Mouse (Mus musculus): ENCODE measurements at regions not wholly inside any gene's neighbourhood (a gene's known extent, or its start where the extent isn't known, plus 50 kb on each side); places are given as distances from the start of the nearest gene placed in this dataset.
A peak's percentile ranks its signal among the peaks of the same experiment; 100 is the strongest.
"Not testable (repeated sequence)": the region's sequence is repeated elsewhere in the genome, so short reads cannot be mapped to it uniquely, and the experiment has no call there.

- Histone ChIP-seq H3K36me3 (ENCODE audit: control insufficient read depth, insufficient read depth, low read length) (no peaks in the 10 kb centered on the region), H3K4me1 (replicated peaks; ENCODE audit: control insufficient read depth, insufficient read depth, low read length) (no peaks in the 10 kb centered on the region), H3K27me3 (ENCODE audit: control insufficient read depth, insufficient read depth, low read length) (no peaks in the 10 kb centered on the region), H3K4me3 (ENCODE audit: low read depth, low read length) (no peak overlapping the region), H3K4me2 (replicated peaks; ENCODE audit: low read depth, low read length) (no peak overlapping the region), H3K9ac (ENCODE audit: low read depth, low read length) (no peak overlapping the region), H3K9me3 (ENCODE audit: control insufficient read depth, low read length) (no peaks in the 10 kb centered on the region), H3K27ac (ENCODE audit: low read depth, low read length) (no peak overlapping the region)
- no peak for DNase-seq (ENCODE audit: low spot score)
- WGBS, result 88% methylated on average over 2 of the region's 2 CpGs
- ATAC-seq (ENCODE audit: low FRiP score), result no peak
These were observed 4763.5 kb upstream of the Gm7489 start for GRCm38 (mm10) chr15:49121202-49121601.

GRCm38 (mm10) chr15:49146430-49146829 is 4738.3 kb upstream of the Gm7489 start:
- Histone ChIP-seq H3K4me1 (replicated peaks; ENCODE audit: control insufficient read depth, insufficient read depth, low read length) (no peaks in the 10 kb centered on the region), H3K27me3 (ENCODE audit: control insufficient read depth, insufficient read depth, low read length) (no peaks in the 10 kb centered on the region), H3K36me3 (ENCODE audit: control insufficient read depth, insufficient read depth, low read length) (no peaks in the 10 kb centered on the region), H3K9me3 (ENCODE audit: control insufficient read depth, low read length) (no peaks in the 10 kb centered on the region), H3K4me3 (ENCODE audit: low read depth, low read length) (no peak overlapping the region), H3K9ac (ENCODE audit: low read depth, low read length) (no peak overlapping the region), H3K4me2 (replicated peaks; ENCODE audit: low read depth, low read length) (no peak overlapping the region), H3K27ac (ENCODE audit: low read depth, low read length) (no peak overlapping the region)
- DNase-seq (ENCODE audit: low spot score), result no peak
- no peak for ATAC-seq (ENCODE audit: low FRiP score)
- 78% methylated on average over 1 of the region's 1 CpGs for WGBS

GRCm38 (mm10) chr15:49151998-49152397 is 4732.7 kb upstream of the Gm7489 start:
- Histone ChIP-seq H3K27me3 (ENCODE audit: control insufficient read depth, insufficient read depth, low read length) (no peaks in the 10 kb centered on the region), H3K4me1 (replicated peaks; ENCODE audit: control insufficient read depth, insufficient read depth, low read length) (no peaks in the 10 kb centered on the region), H3K27ac (ENCODE audit: low read depth, low read length) (no peak overlapping the region), H3K36me3 (ENCODE audit: control insufficient read depth, insufficient read depth, low read length) (no peaks in the 10 kb centered on the region), H3K9me3 (ENCODE audit: control insufficient read depth, low read length) (no peaks in the 10 kb centered on the region), H3K4me3 (ENCODE audit: low read depth, low read length) (no peak overlapping the region), H3K4me2 (replicated peaks; ENCODE audit: low read depth, low read length) (no peak overlapping the region), H3K9ac (ENCODE audit: low read depth, low read length) (no peak overlapping the region)
- DNase-seq (ENCODE audit: low spot score) (no peak), ATAC-seq (ENCODE audit: low FRiP score) (no peak)

- H3K9me3 ChIP-seq (ENCODE audit: control insufficient read depth, low read length), result no peaks in the 10 kb centered on the region
- no peaks in the 10 kb centered on the region for H3K36me3 ChIP-seq (ENCODE audit: control insufficient read depth, insufficient read depth, low read length)
- no peaks in the 10 kb centered on the region for H3K4me1 ChIP-seq (replicated peaks; ENCODE audit: control insufficient read depth, insufficient read depth, low read length)
- 84% methylated on average over 5 of the region's 5 CpGs for WGBS
- H3K4me2 ChIP-seq (replicated peaks; ENCODE audit: low read depth, low read length), result no peak overlapping the region
- no peak overlapping the region for H3K27ac ChIP-seq (ENCODE audit: low read depth, low read length)
- H3K4me3 ChIP-seq (ENCODE audit: low read depth, low read length), result no peak overlapping the region
- DNase-seq (ENCODE audit: low spot score) (no peak), ATAC-seq (ENCODE audit: low FRiP score) (no peak)
- no peak overlapping the region for H3K9ac ChIP-seq (ENCODE audit: low read depth, low read length)
- no peaks in the 10 kb centered on the region for H3K27me3 ChIP-seq (ENCODE audit: control insufficient read depth, insufficient read depth, low read length)
These were observed 4730.7 kb upstream of the Gm7489 start for GRCm38 (mm10) chr15:49154026-49154425.

DNA sequence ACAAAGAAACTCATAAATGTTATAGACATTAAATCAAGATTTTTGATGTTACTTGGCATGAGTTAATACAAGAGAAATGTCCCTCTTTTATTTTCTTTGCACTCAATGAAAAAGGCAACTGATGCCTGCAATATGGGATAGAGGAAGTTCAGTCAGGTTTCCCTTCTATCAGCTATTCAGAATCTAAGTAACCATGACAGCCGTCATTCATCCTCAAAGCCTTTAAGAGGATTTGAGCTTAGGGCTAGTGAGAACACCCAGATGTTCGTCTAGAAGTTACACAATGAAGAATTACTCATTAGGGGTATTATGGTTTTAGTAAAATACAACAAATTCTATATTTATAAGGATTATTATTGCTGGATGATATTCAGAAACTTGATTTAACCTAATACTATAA is 4693.2 kb upstream of the Gm7489 start:
- no peak overlapping the region for H3K4me2 ChIP-seq (replicated peaks; ENCODE audit: low read depth, low read length)
- no peaks in the 10 kb centered on the region for H3K4me1 ChIP-seq (replicated peaks; ENCODE audit: control insufficient read depth, insufficient read depth, low read length)
- no peak for ATAC-seq (ENCODE audit: low FRiP score)
- WGBS, result 63% methylated on average over 2 of the region's 2 CpGs
- H3K36me3 ChIP-seq (ENCODE audit: control insufficient read depth, insufficient read depth, low read length), result no peaks in the 10 kb centered on the region
- H3K27me3 ChIP-seq (ENCODE audit: control insufficient read depth, insufficient read depth, low read length), result no peaks in the 10 kb centered on the region
- no peak overlapping the region for H3K9ac ChIP-seq (ENCODE audit: low read depth, low read length)
- no peak overlapping the region for H3K4me3 ChIP-seq (ENCODE audit: low read depth, low read length)
- no peak overlapping the region for H3K27ac ChIP-seq (ENCODE audit: low read depth, low read length)
- DNase-seq (ENCODE audit: low spot score), result no peak
- no peaks in the 10 kb centered on the region for H3K9me3 ChIP-seq (ENCODE audit: control insufficient read depth, low read length)

DNA sequence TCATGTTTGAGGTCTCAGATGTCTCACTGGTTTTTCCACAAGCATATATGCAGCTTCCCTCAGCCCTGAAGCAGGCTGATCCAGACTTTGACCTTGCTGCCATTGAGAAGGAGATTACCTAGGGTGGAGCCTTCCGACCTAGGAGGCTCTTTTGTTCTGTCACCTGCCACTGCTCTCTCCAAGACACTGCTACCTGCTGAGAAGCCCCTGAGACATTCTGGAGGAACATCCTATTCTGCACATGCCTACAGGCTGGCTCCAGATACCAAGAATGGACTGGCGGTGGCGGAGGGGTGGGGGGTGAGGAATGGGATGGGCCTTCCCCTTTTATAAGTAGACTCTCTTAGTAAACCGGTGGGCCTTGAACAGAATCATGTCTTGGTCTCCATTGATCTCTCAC is 4692.1 kb upstream of the Gm7489 start:
- H3K4me3 ChIP-seq (ENCODE audit: low read depth, low read length); H3K27me3 ChIP-seq (ENCODE audit: control insufficient read depth, insufficient read depth, low read length); H3K4me1 ChIP-seq (replicated peaks; ENCODE audit: control insufficient read depth, insufficient read depth, low read length); H3K36me3 ChIP-seq (ENCODE audit: control insufficient read depth, insufficient read depth, low read length); H3K4me2 ChIP-seq (replicated peaks; ENCODE audit: low read depth, low read length); DNase-seq (ENCODE audit: low spot score); H3K27ac ChIP-seq (ENCODE audit: low read depth, low read length); ATAC-seq (ENCODE audit: low FRiP score); H3K9me3 ChIP-seq (ENCODE audit: control insufficient read depth, low read length); H3K9ac ChIP-seq (ENCODE audit: low read depth, low read length): not testable (repeated sequence)
- 56% methylated on average over 4 of the region's 4 CpGs for WGBS

GRCm38 (mm10) chr15:49229063-49229462 is 4655.6 kb upstream of the Gm7489 start:
- Histone ChIP-seq H3K4me1 (replicated peaks; ENCODE audit: control insufficient read depth, insufficient read depth, low read length) (no peaks in the 10 kb centered on the region), H3K27ac (ENCODE audit: low read depth, low read length) (no peak overlapping the region), H3K9me3 (ENCODE audit: control insufficient read depth, low read length) (no peaks in the 10 kb centered on the region), H3K36me3 (ENCODE audit: control insufficient read depth, insufficient read depth, low read length) (no peaks in the 10 kb centered on the region), H3K27me3 (ENCODE audit: control insufficient read depth, insufficient read depth, low read length) (no peaks in the 10 kb centered on the region), H3K4me3 (ENCODE audit: low read depth, low read length) (no peak overlapping the region), H3K4me2 (replicated peaks; ENCODE audit: low read depth, low read length) (no peak overlapping the region), H3K9ac (ENCODE audit: low read depth, low read length) (no peak overlapping the region)
- DNase-seq (ENCODE audit: low spot score) (no peak), ATAC-seq (ENCODE audit: low FRiP score) (no peak)
- WGBS, result 33% methylated on average over 1 of the region's 1 CpGs

GRCm38 (mm10) chr15:49230846-49231245 is 4653.9 kb upstream of the Gm7489 start:
- ATAC-seq (ENCODE audit: low FRiP score) (no peak), DNase-seq (ENCODE audit: low spot score) (no peak)
- H3K4me3 ChIP-seq (ENCODE audit: low read depth, low read length), result no peak overlapping the region
- no peak overlapping the region for H3K27ac ChIP-seq (ENCODE audit: low read depth, low read length)
- no peaks in the 10 kb centered on the region for H3K4me1 ChIP-seq (replicated peaks; ENCODE audit: control insufficient read depth, insufficient read depth, low read length)
- H3K9ac ChIP-seq (ENCODE audit: low read depth, low read length), result no peak overlapping the region
- H3K4me2 ChIP-seq (replicated peaks; ENCODE audit: low read depth, low read length), result no peak overlapping the region
- H3K9me3 ChIP-seq (ENCODE audit: control insufficient read depth, low read length), result no peaks in the 10 kb centered on the region
- no peaks in the 10 kb centered on the region for H3K27me3 ChIP-seq (ENCODE audit: control insufficient read depth, insufficient read depth, low read length)
- no peaks in the 10 kb centered on the region for H3K36me3 ChIP-seq (ENCODE audit: control insufficient read depth, insufficient read depth, low read length)

GRCm38 (mm10) chr15:49270198-49270597 is 4614.5 kb upstream of the Gm7489 start:
- no peak overlapping the region for H3K9ac ChIP-seq (ENCODE audit: low read depth, low read length)
- 47% methylated on average over 1 of the region's 1 CpGs for WGBS
- H3K36me3 ChIP-seq (ENCODE audit: control insufficient read depth, insufficient read depth, low read length), result no peaks in the 10 kb centered on the region
- no peak overlapping the region for H3K4me3 ChIP-seq (ENCODE audit: low read depth, low read length)
- H3K4me2 ChIP-seq (replicated peaks; ENCODE audit: low read depth, low read length), result no peak overlapping the region
- DNase-seq (ENCODE audit: low spot score) (peak; percentile 1), ATAC-seq (ENCODE audit: low FRiP score) (no peak)
- no peaks in the 10 kb centered on the region for H3K4me1 ChIP-seq (replicated peaks; ENCODE audit: control insufficient read depth, insufficient read depth, low read length)
- H3K9me3 ChIP-seq (ENCODE audit: control insufficient read depth, low read length), result no peaks in the 10 kb centered on the region
- no peak overlapping the region for H3K27ac ChIP-seq (ENCODE audit: low read depth, low read length)
- H3K27me3 ChIP-seq (ENCODE audit: control insufficient read depth, insufficient read depth, low read length), result no peaks in the 10 kb centered on the region
